Mouse (Mus musculus) CH12.LX (cell line): ENCODE measurements around the gene Vmn1r234. TPM values are rescaled to one million over a fixed set of nuclear protein-coding genes. Genes with fewer than 3 reads are reported as not detected.
"Not testable (repeated sequence)": the region's sequence is repeated elsewhere in the genome, so short reads cannot be mapped to it uniquely, and the experiment has no call there.

ENCODE experiments used
- DNase-seq: peaks from one replicate; pipeline ENCODE4 v3.0.0-alpha.2; 2013; ENCODE audit errors: extremely low read depth
- H3K27ac ChIP-seq: 2 replicates; pipeline ENCODE4 v1.5.1; 2012; ENCODE audit warnings: low read depth, mild to moderate bottlenecking, control low read depth, moderate library complexity; ENCODE audit not compliant: insufficient read depth
- H3K27me3 ChIP-seq: replicated peaks from 2 replicates; pipeline ENCODE3; 2012; ENCODE audit warnings: inconsistent platforms
- H3K36me3 ChIP-seq, 2 experiments: replicated peaks in 1 of 2; 2 replicates each; pipeline versions ENCODE3 to v1.6.1; 2012; ENCODE audit warnings: inconsistent platforms in 1 of 2, low read length in 1 of 2, mild to moderate bottlenecking in 1 of 2, mixed read lengths in 1 of 2, moderate library complexity in 1 of 2; ENCODE audit not compliant: control insufficient read depth in 1 of 2, insufficient read depth in 1 of 2
- H3K4me1 ChIP-seq, 2 experiments: 2 replicates each; pipeline ENCODE4 v1.6.1; 2012; ENCODE audit warnings: inconsistent platforms in 1 of 2, moderate library complexity in 1 of 2; ENCODE audit not compliant: insufficient read depth in 2 of 2, control insufficient read depth in 1 of 2
- H3K4me2 ChIP-seq: 2 replicates; pipeline ENCODE4 v1.6.1; 2012; ENCODE audit warnings: low read depth, mild to moderate bottlenecking, control low read depth; ENCODE audit not compliant: poor library complexity, insufficient read depth, severe bottlenecking
- H3K4me3 ChIP-seq, 3 experiments: fragments of 150-350 bp in 1 of 3; sonication (generic) in 1 of 3; replicated peaks in 1 of 3; 2 replicates each; pipeline versions ENCODE3 to v1.5.1; 2011 to 2012; ENCODE audit warnings: low read depth in 2 of 3, low read length in 2 of 3, mild to moderate bottlenecking in 2 of 3, moderate library complexity in 2 of 3, control low read depth in 1 of 3, improper control_type of control experiment in 1 of 3, inconsistent platforms in 1 of 3, mixed read lengths in 1 of 3; ENCODE audit not compliant: poor library complexity in 1 of 3
- H3K79me2 ChIP-seq: replicated peaks from 2 replicates; pipeline ENCODE4 v1.6.1; 2012; ENCODE audit warnings: mild to moderate bottlenecking, moderate library complexity; ENCODE audit not compliant: control insufficient read depth, poor library complexity, insufficient read depth, severe bottlenecking; ENCODE audit errors: extremely low read depth
- H3K9ac ChIP-seq: 2 replicates; pipeline ENCODE4 v1.6.1; 2012; ENCODE audit warnings: low read depth, mild to moderate bottlenecking, control low read depth, moderate library complexity; ENCODE audit not compliant: insufficient read depth
- H3K9me3 ChIP-seq: replicated peaks from 2 replicates; pipeline ENCODE3; 2012; ENCODE audit warnings: low read length, inconsistent platforms, mixed read lengths
- BHLHE40 ChIP-seq: IDR thresholded peaks from 2 replicates; pipeline ENCODE4 v1.6.1; 2011; ENCODE audit warnings: mild to moderate bottlenecking, low read depth, low read length, improper control_type of control experiment
- CHD1 ChIP-seq: IDR thresholded peaks from 2 replicates; pipeline ENCODE4 v1.6.1; 2012; ENCODE audit warnings: low read depth, low read length, improper control_type of control experiment, inconsistent platforms
- CHD2 ChIP-seq: IDR thresholded peaks from 2 replicates; pipeline ENCODE4 v1.6.1; 2011; ENCODE audit warnings: low read length, improper control_type of control experiment
- CTCF ChIP-seq, 2 experiments: IDR thresholded peaks in 1 of 2; conservative IDR thresholded peaks in 1 of 2; 2 replicates each; pipeline ENCODE4 v1.5.1; 2011 to 2012; ENCODE audit warnings: low read depth in 2 of 2, low read length in 2 of 2, improper control_type of control experiment in 1 of 2, inconsistent platforms in 1 of 2, mild to moderate bottlenecking in 1 of 2, moderate library complexity in 1 of 2
- E2F4 ChIP-seq: IDR thresholded peaks from 2 replicates; pipeline ENCODE4 v1.6.1; 2011; ENCODE audit warnings: low read depth, low read length, improper control_type of control experiment; ENCODE audit not compliant: insufficient replicate concordance
- GABPA ChIP-seq: IDR thresholded peaks from 2 replicates; pipeline ENCODE4 v1.6.1; 2012; ENCODE audit warnings: low read depth, low read length, improper control_type of control experiment, inconsistent platforms; ENCODE audit not compliant: insufficient replicate concordance
- HCFC1 ChIP-seq: IDR thresholded peaks from 2 replicates; pipeline ENCODE4 v1.6.1; 2012; ENCODE audit warnings: low read depth, mild to moderate bottlenecking, inconsistent platforms, low read length, improper control_type of control experiment
- IRF4 ChIP-seq: IDR thresholded peaks from 2 replicates; pipeline ENCODE4 v1.6.1; 2014; ENCODE audit warnings: low read depth, mild to moderate bottlenecking, inconsistent platforms, low read length, improper control_type of control experiment
- MAFK ChIP-seq: IDR thresholded peaks from 2 replicates; pipeline ENCODE4 v1.6.1; 2011; ENCODE audit warnings: low read length, improper control_type of control experiment; ENCODE audit not compliant: insufficient replicate concordance
- MAX ChIP-seq: IDR thresholded peaks from 2 replicates; pipeline ENCODE4 v1.6.1; 2011; ENCODE audit warnings: low read length, improper control_type of control experiment
- MXI1 ChIP-seq: IDR thresholded peaks from 2 replicates; pipeline ENCODE4 v1.6.1; 2011; ENCODE audit warnings: mild to moderate bottlenecking, low read depth, low read length, improper control_type of control experiment
- MYC ChIP-seq: IDR thresholded peaks from 2 replicates; pipeline ENCODE4 v1.6.1; 2011; ENCODE audit warnings: low read depth, mild to moderate bottlenecking, improper control_type of control experiment, low read length
- NELFE ChIP-seq: IDR thresholded peaks from 2 replicates; pipeline ENCODE4 v1.6.1; 2011; ENCODE audit warnings: low read depth, low read length, improper control_type of control experiment
- NRF1 ChIP-seq: IDR thresholded peaks from 2 replicates; pipeline ENCODE4 v1.6.1; 2014; ENCODE audit warnings: low read depth, mild to moderate bottlenecking, inconsistent platforms, low read length, improper control_type of control experiment, moderate library complexity
- PAX5 ChIP-seq: IDR thresholded peaks from 2 replicates; pipeline ENCODE4 v1.6.1; 2012; ENCODE audit warnings: low read length, inconsistent platforms, mixed read lengths
- POLR2A ChIP-seq: IDR thresholded peaks from 2 replicates; pipeline ENCODE4 v1.6.1; 2011; ENCODE audit warnings: low read depth, mild to moderate bottlenecking, improper control_type of control experiment, low read length
- POLR2AphosphoS2 ChIP-seq: IDR thresholded peaks from 2 replicates; pipeline ENCODE4 v1.6.1; 2011; ENCODE audit warnings: low read depth, low read length, improper control_type of control experiment
- RAD21 ChIP-seq: IDR thresholded peaks from 2 replicates; pipeline ENCODE4 v1.6.1; 2011; ENCODE audit warnings: low read depth, mild to moderate bottlenecking, low read length, improper control_type of control experiment, moderate library complexity
- RCOR1 ChIP-seq: conservative IDR thresholded peaks from 2 replicates; pipeline ENCODE4 v1.6.1; 2012; ENCODE audit warnings: low read depth, mild to moderate bottlenecking, inconsistent platforms, low read length, improper control_type of control experiment
- TCF12 ChIP-seq: IDR thresholded peaks from 2 replicates; pipeline ENCODE4 v1.6.1; 2014; ENCODE audit warnings: low read depth, mild to moderate bottlenecking, inconsistent platforms, low read length, improper control_type of control experiment
- UBTF ChIP-seq: IDR thresholded peaks from 2 replicates; pipeline ENCODE4 v1.6.1; 2012; ENCODE audit warnings: low read depth, mild to moderate bottlenecking, inconsistent platforms, low read length, improper control_type of control experiment, moderate library complexity
- USF1 ChIP-seq: IDR thresholded peaks from 2 replicates; pipeline ENCODE4 v1.6.1; 2014; ENCODE audit warnings: low read depth, mild to moderate bottlenecking, inconsistent platforms, low read length, improper control_type of control experiment
- USF2 ChIP-seq: conservative IDR thresholded peaks from 2 replicates; pipeline ENCODE4 v1.6.1; 2011; ENCODE audit warnings: low read depth, low read length, improper control_type of control experiment
- ZC3H11A ChIP-seq: IDR thresholded peaks from 2 replicates; pipeline ENCODE4 v1.6.1; 2012; ENCODE audit warnings: low read depth, mild to moderate bottlenecking, inconsistent platforms, low read length, improper control_type of control experiment
- ZKSCAN1 ChIP-seq: IDR thresholded peaks from 2 replicates; pipeline ENCODE4 v1.6.1; 2012; ENCODE audit warnings: low read depth, inconsistent platforms, low read length, improper control_type of control experiment, borderline replicate concordance
- ZMIZ1 ChIP-seq: IDR thresholded peaks from 2 replicates; pipeline ENCODE4 v1.6.1; 2012; ENCODE audit warnings: low read depth, mild to moderate bottlenecking, inconsistent platforms, low read length, improper control_type of control experiment
- dilution Hi-C: fragments of 300-500 bp; cut with MboI; formaldehyde crosslinking; loops from 2 replicates; pipeline ENCODE4 v1.14.3; 2020; ENCODE audit warnings: low sequenced_read_pairs; ENCODE audit not compliant: extremely low pct_unique_long_range_greater_than_20kb, extremely low pct_ligation_motif_present
- in situ Hi-C: fragments of 300-500 bp; cut with MboI; formaldehyde crosslinking; loops from 3 replicates; pipeline ENCODE4 v1.14.3; 2019; ENCODE audit warnings: low sequenced_read_pairs, low pct_ligation_motif_present, low pct_unique_long_range_greater_than_20kb, mixed read lengths
- polyA plus RNA-seq: library from polyadenylated mRNA; unstranded; fragments of >175 nt; gene quantifications from 2 replicates; pipeline ENCODE4 v1.2.1, GENCODE M21; 2012; ENCODE audit warnings: low read depth; ENCODE audit not compliant: insufficient read length
- total RNA-seq, 2 experiments: library from RNA; depleted of rRNA; stranded (reverse); fragments of 300-350 nt in 1 of 2; fragments of >200 nt in 1 of 2; gene quantifications; 2 replicates each; pipeline ENCODE4 v1.2.3; 2012 to 2014

Gene Vmn1r234
- total RNA-seq (2012; rRNA removed) (not detected in 2 replicates), total RNA-seq (2014; rRNA removed) (not detected in 2 replicates), polyA plus RNA-seq (not detected in 2 replicates)

DNA sequence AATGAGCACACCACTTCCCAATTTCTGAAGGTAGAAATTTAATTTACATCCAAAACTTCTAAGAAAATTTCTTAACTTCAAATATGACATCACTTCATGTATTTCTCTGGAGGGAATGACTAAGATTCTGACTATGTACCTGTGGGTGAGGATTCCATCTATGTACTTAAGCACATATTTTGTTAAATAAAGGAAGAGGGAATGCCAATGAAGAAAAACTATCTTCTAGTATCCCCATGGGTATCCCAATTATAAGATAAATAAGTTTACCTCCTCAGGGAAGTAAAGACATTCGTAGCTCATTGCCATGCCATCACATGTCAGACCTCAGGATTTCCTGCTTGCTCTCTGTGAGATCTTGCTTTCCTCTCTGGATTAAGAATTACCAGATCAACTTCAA lies at the start of gene Vmn1r234:
Gene Vmn1r234 (plus strand): TSS at position 301 of the 400 bp plus-strand sequence.
- TF ChIP-seq PAX5: no peak
- no peak for TF ChIP-seq POLR2AphosphoS2
- no peak for TF ChIP-seq ZC3H11A
- TF ChIP-seq ZKSCAN1: no peak
- no peak for TF ChIP-seq GABPA
- no peak for TF ChIP-seq HCFC1
- TF ChIP-seq RAD21: no peak
- TF ChIP-seq MYC: no peak
- TF ChIP-seq E2F4: no peak
- Histone ChIP-seq H3K9ac (no peak within 1 kb of the TSS), H3K36me3 (no peaks in the 10 kb centered on the region), H3K79me2 (no peaks in the 10 kb centered on the region), H3K27me3 (peaks cover 15% of the 10 kb centered on the region), H3K4me3 (no peak within 1 kb of the TSS), H3K4me2 (no peak within 1 kb of the TSS), H3K9me3 (no peaks in the 10 kb centered on the region), H3K27ac (no peak within 1 kb of the TSS), H3K4me1 (no peaks in the 10 kb centered on the region)
- DNase-seq: no peak
- dilution Hi-C loops: no loop called here
- in situ Hi-C loops: no loop called here

DNA sequence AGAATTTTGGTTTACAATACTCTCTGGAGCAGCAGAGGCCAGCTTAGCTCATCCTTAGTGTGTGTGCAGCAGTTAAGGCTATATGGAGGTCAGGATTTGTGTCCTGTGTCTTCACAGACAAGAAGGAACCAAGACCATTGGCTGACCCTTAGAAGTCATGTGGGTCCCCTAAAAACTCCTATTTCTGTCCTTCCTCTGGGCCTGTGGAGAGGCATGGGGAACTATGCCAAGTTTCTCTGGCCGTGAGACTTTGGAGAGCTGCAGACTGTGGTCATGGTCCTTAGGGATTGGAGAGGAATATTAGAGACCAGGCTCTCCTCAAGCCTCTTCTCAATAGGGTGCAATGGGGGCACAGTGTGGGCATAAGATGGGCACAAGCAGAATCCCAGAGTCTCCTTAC lies 14.8 kb upstream of the Vmn1r234 start:
- dilution Hi-C loops, in situ Hi-C loops, H3K4me1 ChIP-seq, H3K27ac ChIP-seq, H3K79me2 ChIP-seq, H3K9me3 ChIP-seq, DNase-seq, H3K4me2 ChIP-seq, H3K4me3 ChIP-seq, H3K9ac ChIP-seq, H3K27me3 ChIP-seq, H3K36me3 ChIP-seq: not testable (repeated sequence)

DNA sequence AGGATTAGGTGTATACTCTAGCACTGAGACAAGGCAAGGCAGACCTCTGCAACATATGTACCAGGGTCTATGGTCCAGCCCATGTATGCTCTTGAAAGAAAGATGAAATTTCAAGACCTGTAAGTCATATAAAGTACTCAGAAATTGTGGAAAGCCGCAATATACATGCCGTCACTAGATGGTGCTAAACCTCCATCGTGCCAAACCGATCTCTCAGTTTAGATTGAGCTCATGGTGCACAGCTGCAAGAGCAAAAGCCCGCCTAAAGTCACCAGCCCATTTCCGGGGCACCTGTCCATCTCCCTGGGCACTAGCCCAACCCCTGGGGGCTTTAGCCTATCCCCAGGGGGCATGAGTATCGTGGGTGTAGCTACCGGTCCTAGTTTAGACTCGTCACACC lies 5.8 kb downstream of the Vmn1r234 start:
- dilution Hi-C loops: no loop called here
- Histone ChIP-seq H3K9me3 (peaks cover 4% of the 10 kb centered on the region), H3K27me3 (peaks cover 12% of the 10 kb centered on the region), H3K4me1 (no peaks in the 10 kb centered on the region), H3K79me2 (no peaks in the 10 kb centered on the region), H3K36me3 (no peaks in the 10 kb centered on the region), H3K4me2 (no peak overlapping the region), H3K4me3 (no peak overlapping the region), H3K27ac (no peak overlapping the region), H3K9ac (no peak overlapping the region)
- DNase-seq: peak; percentile 66
- in situ Hi-C loops: no loop called here
- TF ChIP-seq NRF1 (no peak), MXI1 (no peak), RAD21 (peak; percentile 78), CHD1 (no peak), BHLHE40 (no peak), IRF4 (0 out of 2 replicates have a peak, but pooled peaks have one; percentile 8), USF1 (no peak), POLR2AphosphoS2 (no peak), MAFK (no peak), TCF12 (0 out of 2 replicates have a peak, but pooled peaks have one; percentile 16), RCOR1 (no peak), HCFC1 (no peak), CHD2 (no peak), CTCF (conservative IDR thresholded peaks at IDR 0.05 in 1 of 2, IDR thresholded peaks at IDR 0.05 in 1 of 2; ENCODE audit: low read depth in 2 of 2, low read length in 2 of 2) (peak; percentile 69 to 77; a peak in 3 of 4 replicates), E2F4 (peak; percentile 37; the same call in 1 of the 2 replicates), USF2 (no peak), UBTF (no peak), MAX (peak; percentile 44; the same call in 1 of the 2 replicates), ZMIZ1 (no peak), PAX5 (no peak), NELFE (no peak), ZC3H11A (peak; percentile 49), POLR2A (no peak)
